In genomic region chr2:84961300-84961699, GRCm38 (mm10) we compare ENCODE assay signal across 10 mouse cellular contexts. TPM values are rescaled to one million over a fixed set of nuclear protein-coding genes. Genes with fewer than 3 reads are reported as not detected.
A peak's percentile ranks its signal among the peaks of the same experiment; 100 is the strongest.
DNase-seq lines count a peak whose midpoint lies in the region; ATAC-seq and TF ChIP-seq lines count a peak whose summit lies in the region.
"Had no signal": no experiment of that assay in that cellular context is flagged by ENCODE, and none has a peak within 500 bp of the region (broad histone marks: within the 10 kb centered on the region; RNA-seq: fewer than 3 reads in every experiment).

No protein-coding gene starts in this region.

- H3K79me2 ChIP-seq in MEL (ENCODE audit: control insufficient read depth, insufficient read depth, low read length, poor library complexity), result no peaks in the 10 kb centered on the region

- H3K27ac ChIP-seq in MEL (ENCODE audit: control insufficient read depth, low read depth, low read length), result no peak overlapping the region
- peak overlapping the region; percentile 75 for H3K27ac ChIP-seq in liver, postnatal 0 days (ENCODE audit: low read depth)
- H3K27ac ChIP-seq in neural tube, embryonic 15.5 days (replicated peaks), result no peak overlapping the region
- H3K27ac ChIP-seq: neural tube, embryonic 12.5 days had no signal

- H3K36me3 ChIP-seq in MEL (ENCODE audit: control insufficient read depth in 1 of 2, insufficient read depth in 2 of 2, low read length in 2 of 2), result peaks cover 3 to 16% of the 10 kb centered on the region in 2 experiments; a peak in 3 of 4 replicates
- H3K36me3 ChIP-seq in liver, postnatal 0 days (replicated peaks; ENCODE audit: insufficient read depth, low read length), result peaks cover 33% of the 10 kb centered on the region
- no peaks in the 10 kb centered on the region for H3K36me3 ChIP-seq in neural tube, embryonic 15.5 days
- H3K36me3 ChIP-seq: neural tube, embryonic 12.5 days had no signal

- no peak for TF ChIP-seq CTCF in MEL (IDR thresholded peaks at IDR 0.05 in 2 of 3, conservative IDR thresholded peaks at IDR 0.05 in 1 of 3; ENCODE audit: control insufficient read depth in 1 of 3, insufficient read depth in 1 of 3, low read depth in 2 of 3, low read length in 3 of 3, poor library complexity in 1 of 3, severe bottlenecking in 1 of 3)
- peak; percentile 36; the same call in 1 of the 2 replicates for TF ChIP-seq CTCF in liver, postnatal 0 days (IDR thresholded peaks at IDR 0.05; ENCODE audit: low read depth)

- intact Hi-C loops in heart, postnatal 25 days (cut with DNase I), result no loop called here

- no peak for DNase-seq in MEL (ENCODE audit: low read depth, low spot score)
- DNase-seq in adrenal gland, postnatal 10 days, result peak; percentile 82
- peak; percentile 70 for DNase-seq in heart, postnatal 25 days (ENCODE audit: low spot score)
- peak; percentile 60 for DNase-seq in liver, postnatal 0 days
- no peak for DNase-seq in layer of hippocampus, postnatal 14 days (ENCODE audit: low spot score in 2 of 2)
- no peak for DNase-seq in left cerebral cortex, adult 8-10 months (ENCODE audit: low spot score in 2 of 2)

- peaks cover 3 to 8% of the 10 kb centered on the region in 2 experiments for H3K4me1 ChIP-seq in MEL (ENCODE audit: control insufficient read depth in 1 of 2, insufficient read depth in 2 of 2, low read length in 2 of 2)
- peaks cover 26% of the 10 kb centered on the region for H3K4me1 ChIP-seq in liver, postnatal 0 days (ENCODE audit: insufficient read depth)
- no peaks in the 10 kb centered on the region for H3K4me1 ChIP-seq in neural tube, embryonic 15.5 days
- H3K4me1 ChIP-seq: neural tube, embryonic 12.5 days had no signal

- no peak overlapping the region for H3K4me2 ChIP-seq in liver, postnatal 0 days (ENCODE audit: low read depth, low read length)
- no peak overlapping the region for H3K4me2 ChIP-seq in neural tube, embryonic 15.5 days
- H3K4me2 ChIP-seq: neural tube, embryonic 12.5 days had no signal

- no peak overlapping the region for H3K9ac ChIP-seq in MEL (ENCODE audit: control insufficient read depth, low read depth, low read length, poor library complexity, severe bottlenecking)
- H3K9ac ChIP-seq in liver, postnatal 0 days (replicated peaks), result no peak overlapping the region
- no peak overlapping the region for H3K9ac ChIP-seq in neural tube, embryonic 15.5 days (replicated peaks)
- H3K9ac ChIP-seq: neural tube, embryonic 12.5 days had no signal

- peak; percentile 85 for ATAC-seq in liver, postnatal 0 days
- ATAC-seq in neural tube, embryonic 15.5 days (ENCODE audit: low FRiP score), result no peak
- no peak for ATAC-seq in CD4-positive, CD25-positive, alpha-beta regulatory T cell, adult 4 months

- no peak overlapping the region for H3K4me3 ChIP-seq in MEL (ENCODE audit: control insufficient read depth in 1 of 2, insufficient read depth in 1 of 2, low read depth in 2 of 2, low read length in 2 of 2)
- H3K4me3 ChIP-seq in liver, postnatal 0 days (ENCODE audit: low read depth, low read length), result no peak overlapping the region
- H3K4me3 ChIP-seq in neural tube, embryonic 15.5 days (replicated peaks), result no peak overlapping the region
- H3K4me3 ChIP-seq: neural tube, embryonic 12.5 days had no signal

- no peaks in the 10 kb centered on the region for H3K27me3 ChIP-seq in MEL (ENCODE audit: control insufficient read depth in 1 of 2, insufficient read depth in 2 of 2, low read length in 2 of 2)
- H3K27me3 ChIP-seq in liver, postnatal 0 days (ENCODE audit: insufficient read depth, low read length), result no peaks in the 10 kb centered on the region
- no peaks in the 10 kb centered on the region for H3K27me3 ChIP-seq in neural tube, embryonic 15.5 days (replicated peaks)
- H3K27me3 ChIP-seq: neural tube, embryonic 12.5 days had no signal

- 45% methylated on average over 2 of the region's 2 CpGs for WGBS in liver, postnatal 0 days (ENCODE audit: insufficient replicate concordance)
- 70% methylated on average over 2 of the region's 2 CpGs for WGBS in neural tube, embryonic 15.5 days

- no peak for TF ChIP-seq RAD21 in MEL (IDR thresholded peaks at IDR 0.05; ENCODE audit: low read depth, low read length)

- no peaks in the 10 kb centered on the region for H3K9me3 ChIP-seq in MEL (replicated peaks; ENCODE audit: insufficient read depth, low read length)
- no peaks in the 10 kb centered on the region for H3K9me3 ChIP-seq in liver, postnatal 0 days (ENCODE audit: low read length)
- no peaks in the 10 kb centered on the region for H3K9me3 ChIP-seq in neural tube, embryonic 15.5 days (replicated peaks)
- H3K9me3 ChIP-seq: neural tube, embryonic 12.5 days had no signal

- no peak for TF ChIP-seq POLR2A in MEL (IDR thresholded peaks at IDR 0.05; ENCODE audit: control insufficient read depth in 1 of 2, insufficient read depth in 1 of 2, low read depth in 1 of 2, low read length in 2 of 2, poor library complexity in 1 of 2)

- TF ChIP-seq EP300 in MEL (IDR thresholded peaks at IDR 0.05; ENCODE audit: low read depth in 1 of 2, low read length in 2 of 2), result no peak
- TF ChIP-seq EP300 in liver, postnatal 0 days (IDR thresholded peaks at IDR 0.05; ENCODE audit: low read depth), result 0 out of 2 replicates have a peak, but pooled peaks have one; percentile 26

TF ChIP-seq in MEL, 35 proteins besides CTCF, POLR2A, EP300 and RAD21:
- no peak for TF ChIP-seq MXI1 (IDR thresholded peaks at IDR 0.05; ENCODE audit: low read depth, low read length)
- TF ChIP-seq POLR2AphosphoS2 (IDR thresholded peaks at IDR 0.05; ENCODE audit: low read length), result peak; percentile 18; the same call in 1 of the 2 replicates

RNA-seq across cellular contexts. Expression of gene Prg2, which starts 19.0 kb away (rescaled TPM):
- 0.42 TPM in 1 of 2 replicates, not detected in the other for total RNA-seq in MEL (2012; rRNA removed)
- polyA plus RNA-seq in MEL (2012; ENCODE audit: insufficient read depth in 1 of 2, insufficient read length in 2 of 2, low read depth in 1 of 2, low replicate concordance in 2 of 2, missing spikeins in 1 of 2), result under 1 TPM in 1 of 2 experiments, not detected in 1; 0.17 TPM
- 10 to 100 TPM in 1 of 2 experiments, 1 to 10 TPM in 1; 5.4 to 14.4 TPM for total RNA-seq in adrenal gland, postnatal 10 days (2021)
- not detected for total RNA-seq in heart, postnatal 25 days (2021)
- 22.0 and 26.1 TPM in 2 replicates for polyA plus RNA-seq in liver, postnatal 0 days (2015; fragmentation: Nextera tagmentation; extraction: Ambion mirVana)
- 0.22 and 0.69 TPM in 2 replicates for polyA plus RNA-seq in neural tube, embryonic 15.5 days (2015; fragmentation: Nextera tagmentation; extraction: Ambion mirVana)
- total RNA-seq in layer of hippocampus, postnatal 14 days (2021), result not detected
- total RNA-seq in left cerebral cortex, adult 8-10 months (2022), result under 1 TPM in 1 of 4 experiments, not detected in 3; 0.61 TPM
- not detected for polyA plus RNA-seq in CD4-positive, CD25-positive, alpha-beta regulatory T cell, adult 4 months (2017; shearing (Covaris generic))
- total RNA-seq: left cerebral cortex, postnatal 36 days had no signal

RNA-seq across cellular contexts. Expression of gene Slc43a3, which starts 24.9 kb away (rescaled TPM):
- total RNA-seq in MEL (2012; rRNA removed), result 82.5 and 91.5 TPM in 2 replicates
- 10 to 100 TPM in 1 of 2 experiments, not detected in 1; 90.6 TPM for polyA plus RNA-seq in MEL (2012; ENCODE audit: insufficient read depth in 1 of 2, insufficient read length in 2 of 2, low read depth in 1 of 2, low replicate concordance in 2 of 2, missing spikeins in 1 of 2)
- total RNA-seq in adrenal gland, postnatal 10 days (2021), result 10 to 100 TPM; 56.3 to 69.7 TPM
- total RNA-seq in heart, postnatal 25 days (2021), result 10 to 100 TPM; 70.7 to 86.6 TPM
- 45.5 and 48.5 TPM in 2 replicates for polyA plus RNA-seq in liver, postnatal 0 days (2015; fragmentation: Nextera tagmentation; extraction: Ambion mirVana)
- 5.7 and 15.2 TPM in 2 replicates for polyA plus RNA-seq in neural tube, embryonic 15.5 days (2015; fragmentation: Nextera tagmentation; extraction: Ambion mirVana)
- total RNA-seq in layer of hippocampus, postnatal 14 days (2021), result 1 to 10 TPM; 2.4 to 3.3 TPM
- 1 to 10 TPM in 3 of 4 experiments, under 1 TPM in 1; 0.49 to 1.2 (median 1.0) TPM for total RNA-seq in left cerebral cortex, adult 8-10 months (2022)
- 10 to 100 TPM in 1 of 2 experiments, 1 to 10 TPM in 1; 7.0 to 10.7 TPM for polyA plus RNA-seq in CD4-positive, CD25-positive, alpha-beta regulatory T cell, adult 4 months (2017; shearing (Covaris generic))

RNA-seq across cellular contexts. Expression of gene Prg3, which starts 26.7 kb away (rescaled TPM):
- not detected in 2 replicates for total RNA-seq in MEL (2012; rRNA removed)
- polyA plus RNA-seq in MEL (2012; ENCODE audit: insufficient read depth in 1 of 2, insufficient read length in 2 of 2, low read depth in 1 of 2, low replicate concordance in 2 of 2, missing spikeins in 1 of 2), result not detected
- under 1 TPM; 0.48 to 0.73 TPM for total RNA-seq in adrenal gland, postnatal 10 days (2021)
- not detected for total RNA-seq in heart, postnatal 25 days (2021)
- polyA plus RNA-seq in liver, postnatal 0 days (2015; fragmentation: Nextera tagmentation; extraction: Ambion mirVana), result 4.0 and 5.1 TPM in 2 replicates
- not detected in 2 replicates for polyA plus RNA-seq in neural tube, embryonic 15.5 days (2015; fragmentation: Nextera tagmentation; extraction: Ambion mirVana)
- total RNA-seq in layer of hippocampus, postnatal 14 days (2021), result not detected
- not detected for total RNA-seq in left cerebral cortex, adult 8-10 months (2022)
- polyA plus RNA-seq in CD4-positive, CD25-positive, alpha-beta regulatory T cell, adult 4 months (2017; shearing (Covaris generic)), result not detected
- total RNA-seq: left cerebral cortex, postnatal 36 days had no signal

Comparison
In these comparisons a context has a peak if more than half of its experiments do, and no peak if none do; other contexts are left out.
1. DNase-seq: peak in adrenal gland, postnatal 10 days (single experiment), heart, postnatal 25 days (single experiment) and liver, postnatal 0 days (single experiment); none in MEL (single experiment), layer of hippocampus, postnatal 14 days (0 of 2) and left cerebral cortex, adult 8-10 months (0 of 2).
2. RNA of gene Slc43a3, which starts 24.9 kb away (total RNA-seq): 82.5 to 91.5 TPM in MEL, 70.7 to 86.6 TPM in heart, postnatal 25 days and 56.3 to 69.7 TPM in adrenal gland, postnatal 10 days; 2.4 to 3.3 TPM in layer of hippocampus, postnatal 14 days and 0.49 to 1.2 TPM in left cerebral cortex, adult 8-10 months; every median in the first group is over 10 times any median in the second.